Mouse (Mus musculus) lung, adult 18-20 months (tissue): ENCODE measurements around the gene Insc.
"Not testable (repeated sequence)": the region's sequence is repeated elsewhere in the genome, so short reads cannot be mapped to it uniquely, and the experiment has no call there.

ENCODE experiments used
- DNase-seq, 2 experiments: peaks; one replicate each; pipeline ENCODE4 v3.0.0; 2022; ENCODE audit warnings: mixed read lengths in 2 of 2

Gene Insc

GRCm38 (mm10) chr7:114743022-114743780 is at the start of gene Insc:
Gene Insc (plus strand): TSS chr7:114743694.
- no peak for DNase-seq

GRCm38 (mm10) chr7:114700871-114701270 is 42.6 kb upstream of the Insc start:
- no peak for DNase-seq

- DNase-seq = no peak
These were observed 36.8 kb upstream of the Insc start for GRCm38 (mm10) chr7:114706716-114707115.

GRCm38 (mm10) chr7:114707398-114707797 is 36.1 kb upstream of the Insc start:
- DNase-seq = no peak

DNA sequence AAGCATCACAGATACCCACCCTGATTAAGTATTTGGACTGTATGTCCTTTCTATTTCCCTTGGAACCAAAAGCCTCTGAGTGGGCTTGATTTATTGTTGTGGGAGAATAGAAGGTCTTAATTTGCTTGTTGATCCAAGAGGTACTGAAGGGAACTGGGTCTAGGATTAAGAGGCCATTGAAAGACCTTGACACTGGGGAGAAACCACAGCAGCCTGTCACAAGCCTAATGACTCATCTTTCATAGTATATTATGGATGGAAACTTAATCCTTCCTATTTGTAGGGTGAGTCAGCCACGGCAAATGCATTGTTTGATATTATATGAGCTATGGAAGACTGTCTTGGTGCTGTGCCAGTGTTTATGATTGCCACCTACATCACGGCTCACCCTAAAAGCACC is 33.1 kb upstream of the Insc start:
- DNase-seq = no peak

DNA sequence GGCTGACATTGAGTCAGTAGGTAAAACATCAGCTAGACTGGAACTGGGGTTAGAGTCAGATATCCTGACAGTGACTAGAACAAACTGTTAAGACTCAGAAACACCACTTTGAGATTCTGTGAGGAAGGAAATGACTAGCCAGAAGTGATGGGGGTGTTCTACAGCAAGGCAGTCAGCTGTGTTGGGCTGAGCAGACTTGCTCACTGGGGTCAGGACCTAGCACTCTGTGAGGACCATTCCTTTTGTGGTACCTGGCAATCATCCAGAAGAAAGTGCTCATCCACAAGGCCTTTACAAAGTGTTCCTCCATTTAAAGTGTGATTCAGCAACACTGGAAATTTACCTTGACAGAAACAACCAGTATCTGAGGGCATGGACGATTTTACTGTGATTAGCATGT is 31.0 kb upstream of the Insc start:
- no peak for DNase-seq

GRCm38 (mm10) chr7:114718300-114718699 is 25.2 kb upstream of the Insc start, which contains the start of gene Calcb:
Gene Calcb (plus strand): TSS chr7:114718643.
- no peak for DNase-seq

- peak; percentile 15 to 17 for DNase-seq
These were observed 23.9 kb upstream of the Insc start for GRCm38 (mm10) chr7:114719381-114720131.

DNA sequence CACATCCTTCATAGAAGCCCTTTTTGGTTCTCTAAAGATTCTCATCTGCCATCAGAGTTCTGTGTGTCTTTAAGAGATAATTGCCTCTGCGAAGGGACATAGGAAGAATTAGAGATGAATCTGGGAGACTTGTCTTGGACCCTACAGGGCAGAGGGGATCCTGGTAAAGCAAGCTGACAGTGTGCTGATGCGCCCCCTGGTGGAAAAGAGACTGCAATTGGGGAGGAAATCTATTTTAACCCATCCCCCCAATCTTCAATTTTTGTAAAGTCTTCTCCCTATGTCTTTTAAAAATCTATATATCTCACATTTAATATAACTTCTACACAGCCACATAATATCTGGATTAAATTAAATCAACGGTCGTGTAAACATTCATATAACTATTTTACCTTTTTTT is 13.8 kb upstream of the Insc start:
- DNase-seq = not testable (repeated sequence)

DNA sequence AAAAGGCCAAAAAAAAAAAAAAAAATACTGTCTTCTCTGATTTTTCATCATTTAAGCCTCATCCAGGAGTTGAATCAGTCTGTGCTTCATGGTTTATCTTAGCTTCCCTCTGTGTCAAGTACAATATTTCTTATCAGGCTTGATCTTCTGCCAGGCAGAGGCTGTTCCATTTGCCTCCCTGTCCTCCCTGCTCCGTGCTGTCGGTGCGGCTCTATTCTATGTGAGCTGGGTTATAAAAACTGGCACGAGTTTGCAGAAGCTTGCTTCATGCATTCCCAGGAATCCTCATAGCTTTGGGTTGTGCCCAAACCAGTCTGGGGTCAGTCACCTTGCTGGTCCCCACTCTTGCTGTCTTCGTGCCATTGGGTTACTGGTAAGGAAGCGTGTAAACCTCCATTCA is 12.3 kb upstream of the Insc start:
- no peak for DNase-seq

GRCm38 (mm10) chr7:114731700-114732099 is 11.8 kb upstream of the Insc start:
- not testable (repeated sequence) for DNase-seq

DNA sequence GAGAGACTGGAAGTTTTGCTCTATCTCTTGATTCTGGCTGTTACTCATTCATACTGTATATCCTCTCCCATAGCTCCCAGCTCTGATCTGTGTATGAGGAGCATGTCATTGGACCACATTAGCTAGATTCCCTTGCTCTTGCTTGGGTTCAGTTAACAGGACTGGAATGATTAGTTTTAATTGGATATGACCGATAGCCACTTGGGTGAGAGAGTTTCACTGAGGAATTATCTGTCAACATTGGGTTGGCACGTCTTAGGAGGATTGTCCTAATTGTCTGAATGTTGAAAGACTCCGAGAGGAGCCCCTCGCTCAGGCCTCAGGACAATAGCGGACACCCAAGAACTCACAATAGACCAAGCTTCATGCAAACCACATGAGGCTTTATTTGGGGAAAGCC is 7.2 kb upstream of the Insc start:
- no peak for DNase-seq

DNA sequence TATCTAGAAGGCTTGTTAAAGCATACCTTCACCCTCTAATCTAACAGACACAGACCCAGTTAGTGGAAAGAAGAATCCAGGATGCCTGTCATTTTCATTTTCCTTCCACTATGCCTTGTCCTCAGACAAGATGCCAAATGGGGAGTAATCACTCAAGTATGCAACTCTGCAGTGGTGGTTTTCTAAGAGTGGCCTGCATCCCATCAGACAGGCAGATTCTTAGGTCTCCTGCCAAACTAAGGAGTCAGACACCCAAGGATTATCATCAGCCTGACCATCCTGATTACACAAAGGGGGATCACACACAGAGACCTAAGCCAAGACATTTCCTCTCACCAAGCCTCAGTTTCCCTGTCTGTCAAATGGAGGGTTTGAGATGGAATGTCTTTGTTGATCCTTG is 5.3 kb upstream of the Insc start:
- DNase-seq = no peak

GRCm38 (mm10) chr7:114740360-114741165 is 2.9 kb upstream of the Insc start:
- DNase-seq = no peak

DNA sequence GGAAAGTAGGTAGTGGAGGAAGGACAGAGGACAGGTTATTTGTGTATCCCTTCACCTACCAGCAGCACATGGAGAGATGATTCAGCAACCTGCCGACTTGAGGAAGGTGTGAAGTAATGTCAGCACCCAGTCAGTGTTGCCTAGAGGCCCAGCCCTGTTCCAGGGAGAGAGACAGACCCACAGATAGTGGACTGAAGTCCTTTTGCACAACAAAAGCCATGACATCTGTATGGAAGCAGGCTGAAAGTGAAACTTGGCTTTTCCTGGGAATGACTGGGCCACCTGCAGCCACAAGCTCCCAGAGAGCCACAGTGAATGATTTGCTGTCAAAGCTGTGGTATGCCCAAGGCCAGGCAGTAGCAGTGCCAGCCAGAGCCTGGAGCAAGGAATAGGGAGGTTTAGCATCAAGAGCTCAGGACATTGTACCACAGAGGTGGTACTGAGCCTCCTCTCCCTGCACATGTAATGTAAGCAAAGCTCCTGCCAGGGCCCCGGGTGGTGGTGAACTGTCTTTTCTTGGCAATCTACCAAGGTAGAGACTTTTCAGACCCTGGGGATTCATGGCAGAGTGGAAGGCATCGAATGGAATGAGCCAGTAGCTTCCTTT is 1.2 kb downstream of the Insc start:
- DNase-seq = no peak

GRCm38 (mm10) chr7:114745481-114746271 is 2.2 kb downstream of the Insc start:
- DNase-seq = no peak

GRCm38 (mm10) chr7:114747596-114747995 is 4.1 kb downstream of the Insc start:
- no peak for DNase-seq

DNA sequence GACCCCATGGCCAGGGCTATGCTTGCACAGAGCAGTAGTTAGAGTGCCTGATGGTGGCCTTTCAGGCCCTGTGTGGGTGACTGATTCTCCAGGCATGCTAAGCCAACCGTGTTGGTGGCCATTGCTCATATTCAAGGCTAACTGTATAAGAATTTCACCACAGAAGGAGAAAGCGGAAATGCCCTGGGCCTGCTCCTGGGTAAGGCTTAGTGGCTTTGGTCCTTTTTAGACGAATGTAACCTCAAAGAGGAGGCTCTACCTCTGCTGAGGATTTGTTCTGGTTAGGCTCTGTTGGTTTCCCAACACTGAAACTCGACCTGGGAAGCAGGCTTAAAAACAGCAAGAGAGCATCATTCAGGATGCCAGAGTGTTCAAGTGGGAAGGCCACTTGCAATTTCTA is 4.7 kb downstream of the Insc start:
- no peak for DNase-seq

DNA sequence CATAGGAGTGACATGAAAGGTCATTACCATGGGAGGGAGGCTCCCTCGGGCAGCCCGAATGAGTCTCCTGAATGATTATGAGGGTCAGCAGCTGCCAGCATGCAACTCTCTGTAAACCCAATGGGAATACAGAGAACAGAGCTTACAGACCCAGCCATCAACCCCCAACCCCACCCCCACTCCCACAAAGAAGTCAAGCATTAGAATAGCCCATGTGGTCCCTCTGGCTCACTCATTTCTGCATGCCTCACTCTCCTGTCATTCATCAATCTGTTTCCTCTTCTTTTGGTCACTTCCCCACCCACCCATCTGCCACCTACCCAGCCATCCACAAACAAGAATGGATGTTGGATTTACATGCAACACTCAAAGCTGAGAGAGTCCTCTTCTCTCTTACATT is 10.0 kb downstream of the Insc start:
- no peak for DNase-seq

- DNase-seq = no peak
These were observed 10.7 kb downstream of the Insc start for GRCm38 (mm10) chr7:114754196-114754595.

DNA sequence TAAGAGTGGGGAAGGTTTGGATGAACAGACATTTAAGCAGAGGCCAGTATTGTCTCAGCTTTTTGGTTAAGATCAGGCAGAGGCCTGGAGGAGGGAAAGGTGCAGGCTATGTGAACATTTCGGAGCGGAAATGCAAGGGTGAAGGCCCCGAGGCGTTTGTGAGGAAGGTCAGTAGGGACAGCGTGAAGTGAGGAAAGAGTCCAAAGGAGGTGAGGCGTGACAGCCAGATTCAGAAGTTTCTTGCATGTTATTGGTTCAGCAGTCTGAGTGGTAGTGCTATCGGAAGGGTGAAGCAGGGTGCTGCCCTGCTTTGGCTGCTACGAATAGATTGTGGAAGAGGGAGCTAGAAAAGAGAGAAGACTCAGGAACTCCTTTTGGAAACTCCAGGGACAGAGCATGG is 11.1 kb downstream of the Insc start:
- DNase-seq = no peak

GRCm38 (mm10) chr7:114762660-114763059 is 19.2 kb downstream of the Insc start:
- no peak for DNase-seq
